Mouse (Mus musculus): Measurements from ENCODE around the gene Rtn4. TPM values are rescaled to one million over a fixed set of nuclear protein-coding genes. Genes with fewer than 3 reads are reported as not detected.

The Rtn4 gene
- polyA plus RNA-seq, 1 experiment = 72.2 TPM

- no peak for DNase-seq
- 75% methylated on average over 4 of the region's 4 CpGs for WGBS
- no peaks in the 10 kb centered on the region for H3K36me3 ChIP-seq (ENCODE audit: control insufficient read depth, insufficient read depth, low read length)
- no peaks in the 10 kb centered on the region for H3K27me3 ChIP-seq (replicated peaks; ENCODE audit: control insufficient read depth, insufficient read depth, low read length)
- no peak overlapping the region for H3K4me3 ChIP-seq (ENCODE audit: insufficient read depth, low read depth, low read length)
- no peak overlapping the region for H3K27ac ChIP-seq (ENCODE audit: insufficient read depth, low read depth, low read length)
- H3K4me1 ChIP-seq (ENCODE audit: control insufficient read depth, insufficient read depth, low read length) = no peaks in the 10 kb centered on the region
- TF ChIP-seq CTCF (conservative IDR thresholded peaks at IDR 0.05; ENCODE audit: insufficient read depth, insufficient read length, low read depth, low read length) (no peak), POLR2A (IDR thresholded peaks at IDR 0.05; ENCODE audit: low read depth, low read length) (no peak)
Measured at GRCm38 (mm10) chr11:29669706-29670105, 23.0 kb upstream of the Rtn4 start.

GRCm38 (mm10) chr11:29673359-29673758 is 19.4 kb upstream of the Rtn4 start:
- Histone ChIP-seq H3K27ac (ENCODE audit: insufficient read depth, low read depth, low read length) (no peak overlapping the region), H3K36me3 (ENCODE audit: control insufficient read depth, insufficient read depth, low read length) (no peaks in the 10 kb centered on the region), H3K4me1 (ENCODE audit: control insufficient read depth, insufficient read depth, low read length) (no peaks in the 10 kb centered on the region), H3K27me3 (replicated peaks; ENCODE audit: control insufficient read depth, insufficient read depth, low read length) (no peaks in the 10 kb centered on the region), H3K4me3 (ENCODE audit: insufficient read depth, low read depth, low read length) (no peak overlapping the region)
- TF ChIP-seq CTCF (conservative IDR thresholded peaks at IDR 0.05; ENCODE audit: insufficient read depth, insufficient read length, low read depth, low read length) (no peak), POLR2A (IDR thresholded peaks at IDR 0.05; ENCODE audit: low read depth, low read length) (no peak)
- 77% methylated on average over 2 of the region's 2 CpGs for WGBS
- DNase-seq = no peak

DNA sequence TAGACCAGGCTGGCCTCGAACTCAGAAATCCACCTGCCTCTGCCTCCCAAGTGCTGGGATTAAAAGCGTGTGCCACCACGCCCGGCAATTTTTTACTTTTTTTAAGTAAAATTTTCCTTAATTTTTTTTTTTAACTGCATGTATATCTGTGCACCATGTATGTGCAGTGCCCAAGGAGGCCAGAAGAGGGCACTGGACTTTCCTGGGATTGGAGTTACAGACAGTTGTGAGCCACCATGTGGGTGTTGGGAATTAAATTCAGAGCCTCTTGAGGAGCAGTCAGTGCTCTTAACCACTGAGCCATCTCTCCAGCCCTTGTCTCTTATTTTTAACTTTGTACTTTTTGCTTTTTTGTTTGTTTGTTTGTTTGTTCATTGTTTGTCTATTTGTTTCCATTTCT is 16.0 kb upstream of the Rtn4 start:
- Histone ChIP-seq H3K27ac (ENCODE audit: insufficient read depth, low read depth, low read length) (no peak overlapping the region), H3K4me3 (ENCODE audit: insufficient read depth, low read depth, low read length) (no peak overlapping the region), H3K27me3 (replicated peaks; ENCODE audit: control insufficient read depth, insufficient read depth, low read length) (no peaks in the 10 kb centered on the region; the same call in 1 of the 2 replicates), H3K36me3 (ENCODE audit: control insufficient read depth, insufficient read depth, low read length) (no peaks in the 10 kb centered on the region), H3K4me1 (ENCODE audit: control insufficient read depth, insufficient read depth, low read length) (no peaks in the 10 kb centered on the region)
- WGBS = 94% methylated on average over 4 of the region's 4 CpGs
- peak; percentile 8 for DNase-seq
- TF ChIP-seq CTCF (conservative IDR thresholded peaks at IDR 0.05; ENCODE audit: insufficient read depth, insufficient read length, low read depth, low read length) (0 out of 2 replicates have a peak, but pooled peaks have one; percentile 15), POLR2A (IDR thresholded peaks at IDR 0.05; ENCODE audit: low read depth, low read length) (no peak)

GRCm38 (mm10) chr11:29679942-29680341 is 12.8 kb upstream of the Rtn4 start:
- no peaks in the 10 kb centered on the region for H3K4me1 ChIP-seq (ENCODE audit: control insufficient read depth, insufficient read depth, low read length)
- WGBS = 61% methylated on average over 3 of the region's 3 CpGs
- no peak for DNase-seq
- no peaks in the 10 kb centered on the region for H3K36me3 ChIP-seq (ENCODE audit: control insufficient read depth, insufficient read depth, low read length)
- H3K27me3 ChIP-seq (replicated peaks; ENCODE audit: control insufficient read depth, insufficient read depth, low read length) = no peaks in the 10 kb centered on the region; the same call in 1 of the 2 replicates
- no peak overlapping the region for H3K27ac ChIP-seq (ENCODE audit: insufficient read depth, low read depth, low read length)
- no peak overlapping the region for H3K4me3 ChIP-seq (ENCODE audit: insufficient read depth, low read depth, low read length)
- TF ChIP-seq CTCF (conservative IDR thresholded peaks at IDR 0.05; ENCODE audit: insufficient read depth, insufficient read length, low read depth, low read length) (no peak), POLR2A (IDR thresholded peaks at IDR 0.05; ENCODE audit: low read depth, low read length) (no peak)

DNA sequence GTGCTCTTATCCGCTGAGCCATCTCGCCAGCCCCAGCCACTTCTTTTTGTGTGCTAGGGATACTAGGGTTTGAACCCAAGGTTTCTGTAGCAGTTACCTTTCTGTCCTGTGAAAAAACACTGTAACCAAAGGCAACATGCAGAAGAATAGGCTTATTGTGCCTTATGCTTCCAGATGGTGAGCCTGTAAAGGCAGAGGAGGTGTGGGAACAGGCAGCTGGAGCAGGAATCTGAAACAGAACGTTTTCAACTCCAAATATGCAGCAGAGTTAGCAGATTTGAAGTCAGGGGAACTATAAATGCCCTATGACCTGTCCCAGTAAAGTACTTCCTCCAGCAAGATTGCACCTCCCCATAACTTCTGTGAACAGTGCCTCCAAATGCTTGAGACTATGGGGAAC is 12.0 kb upstream of the Rtn4 start:
- 83% methylated on average over 3 of the region's 3 CpGs for WGBS
- Histone ChIP-seq H3K27ac (ENCODE audit: insufficient read depth, low read depth, low read length) (no peak overlapping the region), H3K4me1 (ENCODE audit: control insufficient read depth, insufficient read depth, low read length) (no peaks in the 10 kb centered on the region), H3K36me3 (ENCODE audit: control insufficient read depth, insufficient read depth, low read length) (no peaks in the 10 kb centered on the region), H3K27me3 (replicated peaks; ENCODE audit: control insufficient read depth, insufficient read depth, low read length) (no peaks in the 10 kb centered on the region; the same call in 1 of the 2 replicates), H3K4me3 (ENCODE audit: insufficient read depth, low read depth, low read length) (no peak overlapping the region)
- TF ChIP-seq CTCF (conservative IDR thresholded peaks at IDR 0.05; ENCODE audit: insufficient read depth, insufficient read length, low read depth, low read length) = no peak
- TF ChIP-seq POLR2A (IDR thresholded peaks at IDR 0.05; ENCODE audit: low read depth, low read length) = no peak
- DNase-seq = no peak

DNA sequence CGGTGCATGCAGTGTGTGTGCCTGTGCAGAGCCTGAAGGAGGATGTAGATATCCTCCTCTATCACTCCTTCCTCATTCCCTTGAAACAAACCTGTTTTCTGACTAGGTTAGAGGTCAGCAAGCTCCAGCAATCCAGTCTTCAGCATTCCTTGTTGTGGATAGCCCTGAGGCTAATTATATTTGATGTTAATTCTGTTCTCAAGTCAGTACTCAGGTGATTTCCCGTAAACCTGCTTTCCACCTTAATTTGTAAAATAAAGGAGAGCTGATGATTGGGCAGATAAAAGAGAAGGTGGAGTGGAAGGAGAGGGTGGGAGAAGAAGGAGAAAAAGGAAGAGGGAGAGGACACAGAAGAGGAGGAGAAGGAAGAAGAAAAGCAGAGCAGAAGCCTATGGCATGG is 8.5 kb upstream of the Rtn4 start:
- WGBS = 72% methylated on average over 2 of the region's 2 CpGs
- no peak for TF ChIP-seq POLR2A (IDR thresholded peaks at IDR 0.05; ENCODE audit: low read depth, low read length)
- TF ChIP-seq CTCF (conservative IDR thresholded peaks at IDR 0.05; ENCODE audit: insufficient read depth, insufficient read length, low read depth, low read length) = no peak
- no peak overlapping the region for H3K27ac ChIP-seq (ENCODE audit: insufficient read depth, low read depth, low read length)
- H3K4me3 ChIP-seq (ENCODE audit: insufficient read depth, low read depth, low read length) = no peak overlapping the region
- H3K4me1 ChIP-seq (ENCODE audit: control insufficient read depth, insufficient read depth, low read length) = no peaks in the 10 kb centered on the region
- H3K27me3 ChIP-seq (replicated peaks; ENCODE audit: control insufficient read depth, insufficient read depth, low read length) = no peaks in the 10 kb centered on the region; the same call in 1 of the 2 replicates
- H3K36me3 ChIP-seq (ENCODE audit: control insufficient read depth, insufficient read depth, low read length) = no peaks in the 10 kb centered on the region
- DNase-seq = no peak

- DNase-seq = no peak
- TF ChIP-seq POLR2A (IDR thresholded peaks at IDR 0.05; ENCODE audit: low read depth, low read length) = no peak
- no peak for TF ChIP-seq CTCF (conservative IDR thresholded peaks at IDR 0.05; ENCODE audit: insufficient read depth, insufficient read length, low read depth, low read length)
- Histone ChIP-seq H3K4me1 (ENCODE audit: control insufficient read depth, insufficient read depth, low read length) (no peaks in the 10 kb centered on the region), H3K4me3 (ENCODE audit: insufficient read depth, low read depth, low read length) (no peak overlapping the region), H3K27me3 (replicated peaks; ENCODE audit: control insufficient read depth, insufficient read depth, low read length) (no peaks in the 10 kb centered on the region), H3K27ac (ENCODE audit: insufficient read depth, low read depth, low read length) (no peak overlapping the region), H3K36me3 (ENCODE audit: control insufficient read depth, insufficient read depth, low read length) (no peaks in the 10 kb centered on the region)
- 84% methylated on average over 2 of the region's 2 CpGs for WGBS
Measured at GRCm38 (mm10) chr11:29686176-29686575, 6.6 kb upstream of the Rtn4 start.
